Mouse (Mus musculus) neural tube, embryonic 15.5 days (tissue): Measurements from ENCODE around the gene Cgref1. TPM values are rescaled to one million over a fixed set of nuclear protein-coding genes. Genes with fewer than 3 reads are reported as not detected.

Source experiments
- ATAC-seq: fragments of 200-750 bp; cut with Nextera tagmentation; 2 replicates; pipeline ENCODE4 v1.8.0; 2017; ENCODE audit warnings: mild to moderate bottlenecking, moderate TSS enrichment, moderate library complexity; ENCODE audit not compliant: low FRiP score
- H3K27ac ChIP-seq: fragments of 300-500 bp; sonication (generic); replicated peaks from 2 replicates; pipeline ENCODE4 v1.5.1; 2015; ENCODE audit warnings: mild to moderate bottlenecking, inconsistent platforms
- H3K27me3 ChIP-seq: fragments of 300-500 bp; sonication (generic); replicated peaks from 2 replicates; pipeline ENCODE4 v1.6.1; 2015; ENCODE audit warnings: inconsistent platforms
- H3K36me3 ChIP-seq: fragments of 300-500 bp; sonication (generic); 2 replicates; pipeline ENCODE4 v1.6.1; 2015; ENCODE audit warnings: inconsistent platforms
- H3K4me1 ChIP-seq: fragments of 300-500 bp; sonication (generic); 2 replicates; pipeline ENCODE4 v1.6.1; 2015; ENCODE audit warnings: inconsistent platforms
- H3K4me2 ChIP-seq: fragments of 300-500 bp; sonication (generic); 2 replicates; pipeline ENCODE4 v1.6.1; 2015; ENCODE audit warnings: inconsistent platforms, mild to moderate bottlenecking, moderate library complexity
- H3K4me3 ChIP-seq: fragments of 300-500 bp; sonication (generic); replicated peaks from 2 replicates; pipeline ENCODE4 v1.5.1; 2015; ENCODE audit warnings: mild to moderate bottlenecking, inconsistent platforms
- H3K9ac ChIP-seq: fragments of 300-500 bp; sonication (generic); replicated peaks from 2 replicates; pipeline ENCODE4 v1.6.1; 2015; ENCODE audit warnings: mild to moderate bottlenecking, inconsistent platforms
- H3K9me3 ChIP-seq: fragments of 300-500 bp; sonication (generic); replicated peaks from 2 replicates; pipeline ENCODE4 v1.6.1; 2016; ENCODE audit warnings: inconsistent platforms
- WGBS: fragments of 180-500 bp; shearing (Covaris S2); methylation state at CpG from one replicate; pipeline ENCODE4 v1.1.7; 2015; ENCODE audit warnings: mixed read lengths; 5-methylcytosine and 5-hydroxymethylcytosine counted together
- polyA plus RNA-seq: library from polyadenylated mRNA; unstranded; fragments of >200 nt; fragmentation: Nextera tagmentation; extraction: Ambion mirVana; gene quantifications from 2 replicates; pipeline ENCODE4 v1.2.1, GENCODE M21; 2015

Cgref1 gene
- polyA plus RNA-seq, 1 experiment from 2014 or later, result 80.2 TPM

- peak overlapping the region; percentile 75 for H3K4me2 ChIP-seq
- ATAC-seq, result no peak
- 81% methylated on average over 2 of the region's 2 CpGs for WGBS
- no peak overlapping the region for H3K9ac ChIP-seq
- H3K4me1 ChIP-seq, result peaks cover 29% of the 10 kb centered on the region
- H3K27ac ChIP-seq, result peak overlapping the region; percentile 90
- H3K36me3 ChIP-seq, result peaks cover 15% of the 10 kb centered on the region
- no peaks in the 10 kb centered on the region for H3K9me3 ChIP-seq
- peaks cover 4% of the 10 kb centered on the region for H3K27me3 ChIP-seq
- peak overlapping the region; percentile 90 for H3K4me3 ChIP-seq
Measured at GRCm38 (mm10) chr5:30960814-30961213, 15.4 kb upstream of the Cgref1 start.

- Histone ChIP-seq H3K9me3 (no peaks in the 10 kb centered on the region), H3K4me3 (peak within 1 kb of the TSS; percentile 90), H3K9ac (peak within 1 kb of the TSS; percentile 85), H3K4me1 (peaks cover 29% of the 10 kb centered on the region), H3K36me3 (peaks cover 23% of the 10 kb centered on the region), H3K27me3 (peaks cover 4% of the 10 kb centered on the region), H3K4me2 (peak within 1 kb of the TSS; percentile 75), H3K27ac (peak within 1 kb of the TSS; percentile 90)
- under 1% methylated on average over 56 of the region's 56 CpGs for WGBS
- ATAC-seq, result peak; percentile 96
Measured at GRCm38 (mm10) chr5:30959966-30960501, 14.6 kb upstream of the Cgref1 start, which contains the start of gene Preb. TSS of gene Preb (minus strand) at chr5:30960361.

- H3K27ac ChIP-seq, result peak overlapping the region; percentile 90
- peak overlapping the region; percentile 85 for H3K9ac ChIP-seq
- peaks cover 29% of the 10 kb centered on the region for H3K4me1 ChIP-seq
- H3K27me3 ChIP-seq, result peaks cover 4% of the 10 kb centered on the region
- peak overlapping the region; percentile 75 for H3K4me2 ChIP-seq
- H3K4me3 ChIP-seq, result peak overlapping the region; percentile 90
- ATAC-seq, result no peak; the same call in 1 of the 2 replicates
- H3K36me3 ChIP-seq, result peaks cover 30% of the 10 kb centered on the region
- 40% methylated on average over 19 of the region's 19 CpGs for WGBS
- H3K9me3 ChIP-seq, result no peaks in the 10 kb centered on the region
Measured at GRCm38 (mm10) chr5:30959198-30959854, 13.9 kb upstream of the Cgref1 start.

- Histone ChIP-seq H3K9ac (no peak overlapping the region), H3K4me3 (no peak overlapping the region)
- WGBS, result 93% methylated on average over 6 of the region's 6 CpGs
Measured at GRCm38 (mm10) chr5:30957891-30958290, 12.5 kb upstream of the Cgref1 start.

GRCm38 (mm10) chr5:30955751-30956150, 10.4 kb upstream of the Cgref1 start:
- Histone ChIP-seq H3K27me3 (no peaks in the 10 kb centered on the region), H3K36me3 (peaks cover 51% of the 10 kb centered on the region), H3K9ac (no peak overlapping the region), H3K27ac (no peak overlapping the region), H3K9me3 (no peaks in the 10 kb centered on the region), H3K4me2 (no peak overlapping the region), H3K4me1 (peaks cover 31% of the 10 kb centered on the region), H3K4me3 (no peak overlapping the region)
- ATAC-seq, result no peak
- WGBS, result 94% methylated on average over 6 of the region's 6 CpGs

More at GRCm38 (mm10) chr5:30957891-30958290, 12.5 kb upstream of the Cgref1 start:
- 0 out of 2 replicates have a peak, but pooled peaks cover 4% of the 10 kb centered on the region for H3K27me3 ChIP-seq
- peaks cover 29% of the 10 kb centered on the region for H3K4me1 ChIP-seq
- no peak for ATAC-seq
- peaks cover 44% of the 10 kb centered on the region for H3K36me3 ChIP-seq
- no peak overlapping the region for H3K27ac ChIP-seq
- no peaks in the 10 kb centered on the region for H3K9me3 ChIP-seq
- peak overlapping the region; percentile 75 for H3K4me2 ChIP-seq

GRCm38 (mm10) chr5:30954556-30954955, 9.2 kb upstream of the Cgref1 start:
- Histone ChIP-seq H3K36me3 (peaks cover 51% of the 10 kb centered on the region), H3K27ac (no peak overlapping the region), H3K27me3 (no peaks in the 10 kb centered on the region), H3K4me1 (peaks cover 36% of the 10 kb centered on the region), H3K4me2 (no peak overlapping the region), H3K4me3 (no peak overlapping the region), H3K9me3 (no peaks in the 10 kb centered on the region), H3K9ac (no peak overlapping the region)
- WGBS, result 94% methylated on average over 9 of the region's 9 CpGs
- ATAC-seq, result no peak

- Histone ChIP-seq H3K9ac (no peak overlapping the region), H3K27me3 (no peaks in the 10 kb centered on the region), H3K27ac (no peak overlapping the region), H3K4me2 (no peak overlapping the region), H3K9me3 (no peaks in the 10 kb centered on the region), H3K4me3 (no peak overlapping the region), H3K4me1 (peaks cover 36% of the 10 kb centered on the region), H3K36me3 (peaks cover 51% of the 10 kb centered on the region)
- 88% methylated on average over 6 of the region's 6 CpGs for WGBS
- no peak for ATAC-seq
Measured at GRCm38 (mm10) chr5:30954065-30954464, 8.7 kb upstream of the Cgref1 start.

- no peak overlapping the region for H3K9ac ChIP-seq
- H3K27ac ChIP-seq, result no peak overlapping the region
- no peaks in the 10 kb centered on the region; the same call in 1 of the 2 replicates for H3K27me3 ChIP-seq
- WGBS, result 88% methylated on average over 5 of the region's 5 CpGs
- no peak overlapping the region for H3K4me2 ChIP-seq
- H3K9me3 ChIP-seq, result no peaks in the 10 kb centered on the region
- no peak overlapping the region for H3K4me3 ChIP-seq
- peaks cover 25% of the 10 kb centered on the region for H3K4me1 ChIP-seq
- ATAC-seq, result no peak
- H3K36me3 ChIP-seq, result peaks cover 42% of the 10 kb centered on the region
Measured at GRCm38 (mm10) chr5:30952551-30952950, 7.2 kb upstream of the Cgref1 start.

GRCm38 (mm10) chr5:30951706-30952105, 6.3 kb upstream of the Cgref1 start:
- Histone ChIP-seq H3K4me1 (peaks cover 22% of the 10 kb centered on the region), H3K27ac (no peak overlapping the region), H3K9ac (no peak overlapping the region), H3K4me3 (no peak overlapping the region), H3K27me3 (no peaks in the 10 kb centered on the region; the same call in 1 of the 2 replicates), H3K4me2 (no peak overlapping the region), H3K36me3 (peaks cover 40% of the 10 kb centered on the region), H3K9me3 (no peaks in the 10 kb centered on the region)
- ATAC-seq, result no peak
- WGBS, result 79% methylated on average over 6 of the region's 6 CpGs

- Histone ChIP-seq H3K4me2 (peak overlapping the region; percentile 88), H3K4me3 (no peak overlapping the region), H3K36me3 (peaks cover 37% of the 10 kb centered on the region), H3K9ac (no peak overlapping the region), H3K27me3 (no peaks in the 10 kb centered on the region; the same call in 1 of the 2 replicates), H3K9me3 (no peaks in the 10 kb centered on the region), H3K27ac (no peak overlapping the region), H3K4me1 (peaks cover 24% of the 10 kb centered on the region)
- WGBS, result 92% methylated on average over 2 of the region's 2 CpGs
- ATAC-seq, result no peak
Measured at GRCm38 (mm10) chr5:30950922-30951321, 5.5 kb upstream of the Cgref1 start.

- Histone ChIP-seq H3K9ac (peak overlapping the region; percentile 54), H3K27me3 (no peaks in the 10 kb centered on the region; the same call in 1 of the 2 replicates), H3K9me3 (no peaks in the 10 kb centered on the region), H3K4me2 (peak overlapping the region; percentile 88), H3K4me1 (peaks cover 29% of the 10 kb centered on the region), H3K27ac (peak overlapping the region; percentile 81), H3K36me3 (peaks cover 33% of the 10 kb centered on the region), H3K4me3 (peak overlapping the region; percentile 55)
- 56% methylated on average over 4 of the region's 4 CpGs for WGBS
- no peak; the same call in 1 of the 2 replicates for ATAC-seq
Measured at GRCm38 (mm10) chr5:30950451-30950850, 5.1 kb upstream of the Cgref1 start.
